Mouse (Mus musculus) spleen, postnatal 14 days (tissue): ENCODE measurements around the gene Rfc1.
A peak's percentile ranks its signal among the peaks of the same experiment; 100 is the strongest.
"Not testable (repeated sequence)": the region's sequence is repeated elsewhere in the genome, so short reads cannot be mapped to it uniquely, and the experiment has no call there.

Experiments
- DNase-seq, 2 experiments: peaks; one replicate each; pipeline ENCODE4 v3.0.0; 2021 to 2022; ENCODE audit warnings: low spot score in 2 of 2

Rfc1 gene

DNA sequence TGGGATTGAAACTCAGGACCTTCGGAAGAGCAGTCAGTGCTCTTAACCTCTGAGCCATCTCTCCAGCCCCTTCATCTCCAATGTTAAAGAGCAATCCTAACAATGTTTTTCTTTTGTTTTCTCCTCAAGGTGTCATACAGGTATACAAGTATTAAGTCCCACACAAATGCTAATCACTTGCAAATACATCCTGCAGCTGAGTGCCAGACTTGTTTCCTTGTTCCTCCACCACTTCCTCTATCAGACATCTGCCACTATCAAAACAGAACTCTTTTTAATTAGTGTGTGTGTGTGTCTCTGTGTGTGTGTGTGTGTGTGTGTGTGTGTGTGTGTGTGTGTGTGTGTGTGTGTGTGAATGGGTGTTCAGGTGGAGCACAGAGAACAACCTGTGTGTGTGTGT is 35.8 kb downstream of the Rfc1 start:
- not testable (repeated sequence) for DNase-seq

DNA sequence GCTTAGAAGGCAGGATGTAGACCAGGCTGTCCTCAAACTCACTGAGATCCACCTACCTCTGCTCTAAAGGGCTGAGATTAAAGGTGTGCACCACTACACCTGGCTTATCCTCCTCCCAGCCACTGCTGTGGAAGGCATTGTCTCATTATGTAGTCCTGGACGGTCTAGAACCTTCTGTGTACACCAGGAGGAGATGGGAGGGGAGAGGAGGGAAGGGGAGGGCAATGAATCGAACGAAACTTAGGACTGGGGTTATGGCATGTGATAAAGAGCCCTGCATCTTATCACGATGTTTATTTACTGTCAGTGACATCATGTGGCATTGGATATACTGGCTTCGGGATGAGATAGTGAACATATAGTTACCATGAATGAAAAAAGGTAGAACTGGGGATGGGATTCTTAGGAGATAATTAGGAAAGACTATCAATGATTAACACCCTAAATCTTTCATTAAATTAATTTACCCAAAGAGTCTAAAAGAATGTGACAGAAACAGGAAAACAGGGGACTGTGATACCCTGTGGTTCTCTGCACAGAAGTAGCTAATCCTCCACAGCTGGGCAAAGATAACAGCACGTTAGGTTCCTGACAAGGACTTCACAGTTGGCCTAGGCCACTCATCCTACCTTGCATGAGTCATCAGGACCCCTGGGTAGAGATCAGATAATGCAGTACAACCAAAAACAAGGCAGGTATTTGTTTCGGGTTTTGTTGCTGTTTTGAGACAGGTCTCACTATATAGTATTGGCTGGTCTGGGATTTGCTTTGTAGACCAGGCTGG is 37.1 kb downstream of the Rfc1 start:
- no peak for DNase-seq

DNA sequence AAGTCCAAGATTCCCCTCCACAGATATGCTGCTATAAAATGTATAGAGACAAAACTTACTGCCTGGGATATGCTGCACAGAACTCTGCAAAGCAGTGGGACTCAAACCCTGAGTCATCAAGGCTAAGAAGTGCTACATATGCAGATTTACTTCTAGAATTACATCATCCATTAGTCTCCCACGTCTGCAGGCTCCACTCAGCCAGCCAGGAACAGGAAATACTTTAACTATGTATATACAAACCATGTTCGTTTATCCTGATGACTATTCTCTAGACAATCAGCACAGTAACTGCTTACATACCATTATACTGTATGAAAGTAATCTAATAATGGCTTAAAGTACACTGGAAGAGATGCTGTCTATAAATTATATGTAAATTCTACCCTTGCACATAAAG is 41.2 kb downstream of the Rfc1 start:
- DNase-seq, result no peak

DNA sequence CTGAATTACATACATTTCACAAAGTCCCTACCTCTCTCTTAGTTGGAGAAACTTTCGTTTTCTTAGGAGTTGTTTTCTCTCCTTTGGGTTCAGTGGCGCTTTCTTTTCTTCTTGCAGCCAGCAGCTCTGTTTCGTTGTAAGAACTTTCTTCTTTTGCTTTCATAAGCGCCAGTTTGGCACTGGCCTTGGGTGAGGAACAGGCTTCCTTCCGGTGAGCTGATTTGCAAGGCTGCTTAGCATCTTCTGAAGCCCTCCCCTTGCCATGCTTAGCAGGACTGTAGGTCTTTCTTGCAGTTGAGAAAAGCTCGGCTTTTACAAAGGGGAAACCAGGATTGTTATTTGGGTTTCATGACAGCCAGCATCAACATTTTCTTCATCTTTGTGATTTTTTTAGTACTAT is 41.8 kb downstream of the Rfc1 start:
- no peak for DNase-seq

DNA sequence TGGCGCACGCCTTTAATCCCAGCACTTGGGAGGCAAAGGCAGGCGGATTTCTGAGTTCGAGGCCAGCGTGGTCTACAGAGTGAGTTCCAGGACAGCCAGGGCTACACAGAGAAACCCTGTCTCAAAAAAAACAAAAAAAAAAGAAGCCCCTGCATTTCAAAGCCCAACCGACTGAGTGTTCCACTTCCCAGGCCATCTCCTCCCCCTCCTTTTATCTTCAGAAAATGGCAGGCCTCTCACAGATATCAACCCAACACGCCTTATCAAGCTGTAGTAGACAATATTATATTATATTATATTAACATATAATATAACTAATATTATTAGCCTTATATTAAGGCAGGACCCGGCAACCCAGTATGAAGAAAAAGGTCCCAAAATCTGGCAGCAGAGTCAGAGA is 46.5 kb downstream of the Rfc1 start:
- DNase-seq, result not testable (repeated sequence)

DNA sequence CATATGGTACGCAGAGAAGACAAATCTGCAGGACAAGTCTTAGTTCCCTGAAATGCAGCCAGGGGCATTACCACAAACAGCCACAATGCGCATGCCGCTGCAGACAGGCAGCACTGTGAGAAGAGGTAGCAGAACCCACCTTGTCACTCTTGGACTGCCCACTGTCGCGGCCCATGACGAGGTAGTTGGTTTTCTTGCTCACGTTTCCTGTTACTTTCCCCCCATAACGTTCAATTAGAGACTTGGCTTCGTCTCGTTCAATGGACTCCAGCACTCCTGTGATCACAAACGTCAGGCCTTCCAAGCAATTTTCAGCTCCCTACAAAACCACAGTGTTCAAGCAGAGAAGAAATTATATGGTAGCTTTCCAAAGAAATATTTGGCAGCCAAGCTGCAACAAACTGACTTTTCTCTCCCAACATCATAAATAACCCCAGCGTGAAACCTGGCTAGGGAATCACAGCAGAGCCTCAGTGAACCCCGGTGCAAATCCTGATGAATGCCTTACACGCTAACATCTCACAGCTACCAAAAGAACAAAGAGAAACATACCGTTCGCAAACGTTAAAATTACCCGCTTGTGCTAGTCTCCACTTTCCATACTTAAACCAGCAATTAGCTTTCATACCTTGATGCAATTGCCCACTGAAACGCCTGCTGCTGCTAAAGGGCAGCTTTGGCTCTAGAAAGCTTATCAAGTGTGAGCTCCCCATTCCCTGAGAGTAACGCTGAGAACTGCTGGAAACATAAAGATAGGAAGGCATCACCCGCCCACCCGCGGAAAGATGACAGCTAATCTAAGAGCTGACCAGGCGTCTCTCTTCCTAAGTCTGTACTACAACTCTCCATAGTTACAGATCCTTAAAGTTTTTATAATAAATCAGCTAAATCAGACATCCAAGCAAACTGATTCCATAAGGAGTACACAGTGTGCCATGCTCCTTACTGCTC is 47.4 kb downstream of the Rfc1 start:
- no peak for DNase-seq

DNA sequence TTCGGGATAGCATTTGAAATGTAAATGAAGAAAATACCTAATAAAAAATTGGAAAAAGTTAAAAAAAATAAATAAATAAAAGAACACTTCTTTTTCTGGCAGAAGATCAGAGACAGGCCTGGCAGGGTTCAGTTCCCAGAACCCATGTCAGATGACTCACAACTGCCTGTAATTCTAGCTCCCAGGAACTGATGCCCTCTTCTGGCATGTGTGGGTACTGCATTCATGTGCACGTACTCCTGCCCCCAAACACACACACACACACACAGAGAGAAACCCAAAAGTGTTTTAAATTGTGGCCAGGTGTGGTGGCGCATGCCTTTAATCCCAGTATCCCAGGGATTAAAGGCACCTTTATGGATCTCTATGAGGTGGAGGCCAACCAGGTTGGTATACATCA is 51.3 kb downstream of the Rfc1 start:
- peak in 1 of 2 experiments; percentile 35 for DNase-seq

DNA sequence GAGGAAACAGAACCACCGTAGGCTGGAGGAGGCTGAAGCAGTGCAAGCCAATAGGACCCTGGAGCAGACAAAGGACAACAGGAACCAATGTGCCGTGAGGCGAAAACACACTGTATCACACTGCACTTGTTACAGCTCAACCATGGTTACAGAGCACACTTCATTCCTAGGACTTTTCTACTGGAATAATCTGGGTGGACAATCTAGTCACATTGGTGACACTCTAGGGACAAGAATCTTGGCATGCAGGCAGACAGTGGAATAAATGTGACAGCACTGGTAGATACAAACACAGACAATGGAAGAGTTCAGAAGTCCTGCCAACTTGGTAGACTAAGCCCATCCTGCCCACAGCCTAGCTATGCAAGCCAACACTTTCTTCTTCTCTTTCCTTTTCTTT is 54.3 kb downstream of the Rfc1 start:
- DNase-seq, result no peak

DNA sequence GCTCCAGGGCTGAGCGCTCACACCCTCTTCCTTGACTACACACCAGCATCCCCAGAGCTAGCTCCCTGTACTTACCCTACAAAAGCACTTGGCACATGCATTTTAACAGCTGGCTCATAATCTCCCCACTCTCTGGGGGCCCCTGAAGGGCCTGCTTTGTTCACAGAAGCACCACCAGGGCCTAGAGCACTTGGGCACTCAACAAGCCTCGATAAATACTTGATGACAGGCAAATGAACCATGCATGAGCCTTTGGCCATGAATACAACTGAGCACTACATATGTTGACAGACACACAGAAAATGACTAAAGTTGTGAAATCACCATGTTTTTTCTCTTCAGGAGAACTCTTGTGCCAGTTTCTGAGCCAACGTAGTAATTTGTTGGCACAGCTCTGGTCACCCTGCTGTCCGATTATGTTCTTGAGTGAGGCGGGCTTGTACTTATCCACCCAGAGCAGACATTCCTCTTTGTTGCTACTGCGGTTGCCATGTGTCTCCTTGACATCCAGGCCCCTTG is 56.3 kb downstream of the Rfc1 start:
- no peak for DNase-seq

DNA sequence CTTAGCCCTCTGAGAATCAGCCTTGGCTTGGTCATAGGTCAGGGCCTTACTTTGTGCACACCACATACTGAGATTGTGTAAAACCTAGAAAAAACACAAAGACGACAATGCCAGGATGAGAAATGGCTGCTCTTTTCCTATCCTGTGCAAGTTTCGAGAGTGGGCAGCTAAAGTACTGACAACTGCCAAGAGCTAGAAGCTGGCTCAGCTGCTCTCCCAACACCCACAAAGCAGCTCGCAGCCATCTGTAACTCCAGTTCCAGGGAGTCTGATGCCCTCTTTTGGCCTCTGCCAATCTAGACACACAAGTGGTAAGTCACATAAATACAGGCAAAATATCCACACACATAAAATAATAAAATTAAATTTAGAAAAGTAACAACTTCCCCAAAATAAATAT is 61.5 kb downstream of the Rfc1 start:
- no peak for DNase-seq

DNA sequence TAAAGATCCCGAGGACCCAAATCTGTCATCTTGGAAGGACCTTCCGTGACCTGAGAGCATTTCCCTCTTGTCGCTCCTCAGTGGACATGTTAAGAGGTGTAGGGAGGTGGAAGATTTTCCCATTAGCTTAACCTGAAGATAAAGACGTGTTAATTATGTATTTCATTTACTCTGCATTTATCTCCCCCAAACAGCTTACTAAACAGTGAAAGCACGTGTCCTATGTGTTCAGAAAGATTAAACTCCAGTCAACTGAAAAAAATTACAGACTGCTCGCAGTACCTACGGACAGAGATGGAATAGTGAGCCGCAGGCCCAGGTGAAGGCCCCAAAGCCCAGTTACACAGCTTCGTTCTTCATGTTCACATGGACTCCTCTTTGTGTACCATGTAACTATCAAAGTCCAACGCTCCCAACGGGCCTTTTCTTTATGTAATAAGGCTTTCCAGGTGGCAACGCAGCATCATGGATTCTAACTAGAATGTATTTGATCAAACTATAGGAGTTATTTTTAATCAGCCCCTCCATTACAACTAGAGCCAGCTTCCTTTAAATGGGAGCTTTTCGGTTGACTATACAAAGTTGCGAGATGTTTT is 77.5 kb downstream of the Rfc1 start:
- no peak for DNase-seq

DNA sequence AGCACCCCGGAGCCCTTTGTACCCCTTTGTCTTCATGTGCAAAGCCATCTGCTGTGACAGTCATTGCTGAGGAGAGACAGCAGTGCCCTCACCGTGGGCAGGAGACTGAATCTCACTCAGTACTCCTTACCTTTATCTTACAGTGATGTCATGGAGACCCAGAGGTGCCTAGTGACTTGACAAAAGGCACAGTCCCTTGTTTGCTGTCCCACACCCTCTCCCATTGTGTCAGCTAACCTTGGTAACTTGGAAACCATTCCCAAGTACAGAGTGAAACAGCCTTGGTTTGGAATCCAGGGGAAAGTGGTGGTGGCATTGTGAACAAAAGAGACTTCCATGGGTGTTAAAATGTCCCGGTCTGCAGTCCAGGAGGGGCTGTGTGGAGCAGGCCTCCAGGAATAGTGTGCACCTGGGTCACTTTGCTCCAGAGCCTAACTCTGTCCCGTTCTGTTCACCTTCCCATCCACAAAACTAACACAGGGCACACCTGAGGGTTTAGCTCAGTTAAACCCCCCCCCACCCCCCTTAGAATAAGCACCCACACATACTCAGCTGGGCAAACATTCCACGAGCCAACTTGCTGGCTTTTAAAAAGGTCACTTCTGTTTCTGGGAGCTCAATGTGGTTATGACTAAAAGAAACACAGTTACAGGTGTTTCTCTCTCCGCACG is 85.2 kb downstream of the Rfc1 start:
- DNase-seq, result no peak

DNA sequence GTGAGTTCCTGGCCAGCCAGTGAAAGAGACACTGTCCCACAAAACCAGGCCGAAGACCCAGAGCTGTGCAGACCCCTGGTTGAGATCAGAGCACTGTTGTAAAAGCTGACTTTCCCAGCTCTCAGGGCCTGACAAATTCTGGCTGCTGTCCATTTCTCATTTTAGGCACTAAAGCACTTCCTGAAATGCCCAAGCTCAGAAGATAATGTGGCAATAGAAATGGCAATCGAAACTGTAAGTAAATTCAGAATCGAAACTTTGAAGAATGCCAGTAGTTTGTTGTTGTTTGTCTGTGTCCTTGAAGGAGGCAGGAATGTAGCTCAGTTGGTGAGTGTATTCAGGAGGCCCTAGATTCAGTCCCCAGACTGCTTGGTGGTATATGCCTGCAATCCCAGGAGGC is 88.2 kb downstream of the Rfc1 start:
- no peak for DNase-seq

DNA sequence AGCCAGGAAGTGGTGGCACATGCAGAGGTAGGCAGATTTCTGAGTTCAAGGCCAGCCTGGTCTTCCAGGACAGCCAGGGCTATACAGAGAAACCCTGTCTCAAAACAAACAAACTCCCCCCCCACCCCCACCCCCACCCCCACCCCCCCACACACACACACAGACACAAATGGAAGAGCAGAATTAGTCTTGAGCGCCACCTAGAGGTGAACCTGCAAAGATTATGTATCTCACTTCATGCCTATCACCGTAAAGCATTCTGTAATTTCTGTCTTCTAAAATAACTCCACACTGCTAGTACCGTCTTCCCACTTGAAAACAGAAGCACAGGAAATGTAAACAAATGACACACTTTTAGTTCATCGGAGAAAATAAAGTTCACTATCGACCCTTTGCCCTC is 92.7 kb downstream of the Rfc1 start:
- DNase-seq, result no peak

DNA sequence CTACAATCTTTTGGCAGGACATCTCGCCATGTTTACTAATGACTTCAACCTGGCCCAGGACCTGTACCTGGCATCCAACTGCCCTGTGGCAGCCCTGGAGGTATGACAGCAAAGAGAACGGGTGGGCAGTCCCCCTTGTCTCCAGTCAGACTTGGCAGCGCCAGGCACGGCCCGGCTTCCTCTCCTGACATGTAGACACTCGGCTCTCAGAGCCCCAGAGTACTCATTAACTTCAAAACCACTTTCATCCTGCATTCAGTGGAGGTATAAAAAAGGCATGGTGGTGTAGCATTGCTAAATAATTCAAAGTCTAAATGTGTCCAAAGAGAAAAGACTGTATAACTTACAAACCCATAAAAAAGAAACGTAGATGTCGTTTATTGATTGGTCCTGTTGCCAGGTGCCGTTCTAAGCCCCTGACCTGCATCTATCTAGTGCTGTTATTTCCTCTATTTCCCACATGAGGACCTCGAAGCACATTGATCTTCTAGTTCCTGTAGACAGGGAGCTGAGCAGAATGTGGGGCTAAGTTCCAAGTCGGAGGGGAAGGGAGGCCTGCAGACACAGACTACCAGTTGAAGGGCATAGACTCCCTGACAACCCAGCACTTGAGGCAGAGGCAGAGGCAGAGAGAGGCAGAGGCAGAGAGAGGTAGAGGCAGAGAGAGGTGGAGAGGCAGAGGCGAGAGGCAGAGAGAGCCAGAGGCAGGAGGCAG is 104.0 kb downstream of the Rfc1 start:
- no peak for DNase-seq

DNA sequence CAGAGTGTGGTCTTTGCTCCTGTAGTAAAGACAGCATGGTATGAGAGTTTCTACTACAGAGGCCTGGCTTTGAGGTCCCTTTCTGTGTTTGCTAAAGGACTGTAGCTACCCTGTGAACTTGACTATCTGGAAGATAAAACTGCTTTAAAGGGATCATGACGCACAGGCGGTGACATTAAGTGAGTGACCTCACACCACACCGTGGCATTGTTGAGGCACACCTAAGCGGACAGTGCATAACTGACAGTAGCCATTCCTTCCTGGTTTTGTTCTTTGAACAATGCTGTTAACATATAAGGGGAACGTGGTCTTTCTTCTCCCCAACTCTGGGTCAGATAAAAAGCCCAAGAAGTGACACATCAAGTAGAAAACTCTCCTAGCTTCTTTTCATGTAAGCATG is 111.4 kb downstream of the Rfc1 start:
- no peak for DNase-seq

DNA sequence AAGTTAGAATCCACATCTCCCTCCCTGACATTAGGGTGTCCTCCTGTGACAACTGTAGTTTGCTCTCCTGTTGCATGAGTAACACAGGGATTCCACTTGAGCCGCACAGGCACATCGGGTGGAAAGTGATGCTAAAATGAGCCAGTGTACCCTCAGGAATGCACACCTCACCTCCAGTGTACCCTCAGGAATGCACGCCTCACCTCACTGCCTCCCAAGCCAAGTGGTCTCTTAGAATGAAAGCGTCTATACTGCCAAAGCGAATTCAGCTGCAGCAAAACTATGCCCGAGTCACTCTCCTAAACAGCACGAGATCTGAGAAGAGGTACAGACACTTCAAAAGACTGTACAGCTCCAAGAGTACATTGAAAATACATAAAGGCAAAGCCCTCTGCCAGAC is 114.4 kb downstream of the Rfc1 start:
- no peak for DNase-seq

DNA sequence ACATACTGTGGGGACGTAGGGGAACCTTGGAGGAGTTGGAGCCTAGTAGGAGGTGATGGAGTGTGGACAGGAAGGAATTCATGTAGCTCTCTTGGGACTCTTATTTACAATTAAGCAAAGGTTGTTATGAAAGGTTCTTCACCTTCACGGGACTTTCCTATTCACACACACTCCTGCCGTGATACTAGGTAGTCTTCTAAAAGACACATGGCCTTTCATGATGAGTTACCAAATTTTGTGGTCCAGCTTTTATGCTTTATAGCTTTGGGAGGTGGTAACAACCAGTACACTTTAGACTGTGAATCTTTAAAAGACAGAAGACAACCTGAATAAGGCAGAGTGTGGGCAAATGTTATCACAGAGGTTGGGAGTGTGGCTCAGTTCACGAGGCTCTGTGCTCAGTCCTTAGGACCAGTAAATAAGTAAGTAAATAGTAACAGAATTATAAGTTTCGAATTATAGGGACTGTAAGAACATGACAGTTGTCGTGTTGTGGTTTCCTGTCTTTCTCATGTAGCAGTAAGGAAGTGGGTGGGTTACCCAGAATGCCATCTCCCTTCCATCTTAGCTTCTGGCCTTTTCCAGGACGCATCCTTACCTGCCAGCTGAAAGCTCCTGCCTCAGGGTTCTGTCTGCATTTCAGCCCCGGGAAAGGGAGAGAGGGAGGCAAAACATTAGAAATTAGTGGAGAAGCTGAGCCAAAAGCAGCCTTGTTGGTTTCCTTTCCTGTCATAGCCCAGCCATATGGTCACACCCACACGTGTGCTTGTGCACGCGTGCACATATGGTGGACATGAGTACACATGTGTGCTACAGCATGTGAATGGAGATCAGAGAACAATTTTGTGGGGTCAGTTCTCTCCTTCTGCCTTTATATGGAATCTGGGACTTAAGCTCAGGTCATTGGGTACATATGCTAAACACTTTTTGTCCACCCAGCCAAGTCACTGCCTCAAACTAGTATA is 117.9 kb downstream of the Rfc1 start:
- no peak for DNase-seq

DNA sequence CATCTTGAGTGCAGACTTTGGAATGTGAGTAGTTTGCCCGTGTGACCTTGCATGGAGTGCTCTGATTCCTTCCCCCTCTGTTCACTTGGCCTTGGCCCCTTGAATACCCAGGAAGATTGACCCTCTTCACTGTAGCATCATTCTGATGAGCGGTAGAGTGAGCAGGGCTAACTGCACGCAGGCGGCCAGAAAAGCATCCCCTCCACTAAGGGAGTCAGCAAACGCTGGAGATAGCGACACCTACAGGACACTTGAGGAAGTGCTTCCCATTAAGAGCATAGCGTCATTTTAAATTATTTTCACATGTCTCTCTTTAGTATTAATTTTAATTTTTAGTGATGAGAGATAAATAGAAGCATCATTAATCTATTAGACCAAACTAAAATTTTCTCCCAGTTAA is 122.1 kb downstream of the Rfc1 start:
- DNase-seq, result peak in 1 of 2 experiments; percentile 39
